Mouse (Mus musculus) hematopoietic stem cell, adult 5-6 weeks (primary cell): ENCODE measurements around the gene Tox2. TPM values are rescaled to one million over a fixed set of nuclear protein-coding genes. Genes with fewer than 3 reads are reported as not detected.

Experiments used
- ATAC-seq, 2 experiments: fragments of 125-278 bp in 1 of 2; replicated peaks in 1 of 2; 2 replicates each; pipeline ENCODE4 v1.8.0; 2016 to 2017; ENCODE audit warnings: inconsistent platforms in 2 of 2, mild to moderate bottlenecking in 2 of 2, moderate number of reproducible peaks in 2 of 2, low read depth in 1 of 2, moderate TSS enrichment in 1 of 2; ENCODE audit not compliant: low FRiP score in 2 of 2, poor library complexity in 2 of 2, severe bottlenecking in 2 of 2, insufficient read depth in 1 of 2, low TSS enrichment in 1 of 2
- total RNA-seq: library from RNA; stranded (forward); fragments of 172-1452, 232-1000 nt; gene quantifications from 2 replicates; pipeline ENCODE4 v1.2.3, GENCODE M21; 2017

Gene Tox2
- not detected in 2 replicates for total RNA-seq

GRCm38 (mm10) chr2:163202884-163203634 lies at the start of gene Tox2:
Gene Tox2, plus strand, starts transcription at chr2:163203125.
- peak; percentile 63 for ATAC-seq

DNA sequence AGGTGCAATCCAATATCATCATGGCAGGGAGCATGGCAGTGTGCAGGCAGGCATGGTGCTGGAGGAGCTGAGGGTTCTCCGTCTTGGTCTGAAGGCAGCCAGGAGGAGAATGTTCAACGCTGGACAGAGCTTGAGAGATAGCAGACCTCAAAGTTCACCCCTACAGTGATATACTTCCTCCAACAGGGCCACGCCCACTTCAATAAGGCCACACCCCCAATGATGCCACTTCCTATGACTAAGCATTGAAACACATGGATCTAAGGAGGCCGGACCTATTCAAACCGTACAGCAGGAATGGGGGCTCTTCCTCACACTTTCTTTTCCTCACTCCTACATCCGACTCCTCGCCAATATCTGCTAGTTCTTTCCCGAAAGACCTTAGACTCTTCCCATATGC lies 48.3 kb upstream of the Tox2 start:
- ATAC-seq = no peak

DNA sequence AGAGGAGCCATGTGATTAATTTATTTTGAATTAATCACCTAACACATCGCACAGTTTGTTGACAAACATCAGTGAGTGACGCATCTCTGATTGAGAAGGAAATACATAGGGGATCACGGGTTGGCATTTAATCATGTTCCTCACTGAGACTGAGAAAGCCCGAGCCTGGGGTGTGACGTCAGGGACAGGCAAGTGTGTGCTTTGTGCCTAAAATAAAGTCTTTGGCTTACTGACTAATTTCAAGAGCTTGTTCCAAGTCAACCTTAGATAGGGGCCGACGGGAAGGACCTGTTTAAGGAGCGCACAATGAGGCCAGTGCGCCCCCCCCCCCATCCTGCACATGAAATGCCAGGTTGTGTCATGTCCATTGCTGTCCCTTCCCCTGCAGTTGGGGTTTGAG lies 43.9 kb upstream of the Tox2 start:
- no peak for ATAC-seq

DNA sequence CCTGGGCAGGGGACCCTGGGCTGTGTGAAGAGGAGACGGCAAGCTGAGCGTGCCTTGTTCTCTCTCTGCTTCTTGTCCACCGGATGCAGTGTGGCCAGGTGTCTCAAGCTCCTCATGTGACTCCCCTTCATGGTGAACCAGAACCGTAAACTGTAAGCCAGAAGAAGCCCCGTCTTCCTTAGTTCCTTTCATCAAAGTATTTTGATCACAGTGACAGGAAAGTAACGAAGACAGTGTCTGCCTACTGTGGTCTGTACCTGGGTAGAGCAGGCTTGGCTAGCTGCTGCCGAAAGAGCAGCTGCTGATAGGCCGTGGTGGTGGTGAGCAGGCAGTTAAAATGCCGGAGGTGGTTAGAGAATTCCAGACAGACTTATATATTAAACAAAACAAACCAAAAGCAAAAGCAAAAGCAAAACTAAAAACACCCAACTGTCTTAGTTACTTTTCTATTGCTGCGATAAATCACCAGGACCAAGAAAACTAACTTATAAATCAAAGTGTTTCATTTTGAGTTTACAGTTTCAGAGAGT lies 38.4 kb upstream of the Tox2 start:
- peak; percentile 45 to 49; a peak in 3 of 4 replicates for ATAC-seq

DNA sequence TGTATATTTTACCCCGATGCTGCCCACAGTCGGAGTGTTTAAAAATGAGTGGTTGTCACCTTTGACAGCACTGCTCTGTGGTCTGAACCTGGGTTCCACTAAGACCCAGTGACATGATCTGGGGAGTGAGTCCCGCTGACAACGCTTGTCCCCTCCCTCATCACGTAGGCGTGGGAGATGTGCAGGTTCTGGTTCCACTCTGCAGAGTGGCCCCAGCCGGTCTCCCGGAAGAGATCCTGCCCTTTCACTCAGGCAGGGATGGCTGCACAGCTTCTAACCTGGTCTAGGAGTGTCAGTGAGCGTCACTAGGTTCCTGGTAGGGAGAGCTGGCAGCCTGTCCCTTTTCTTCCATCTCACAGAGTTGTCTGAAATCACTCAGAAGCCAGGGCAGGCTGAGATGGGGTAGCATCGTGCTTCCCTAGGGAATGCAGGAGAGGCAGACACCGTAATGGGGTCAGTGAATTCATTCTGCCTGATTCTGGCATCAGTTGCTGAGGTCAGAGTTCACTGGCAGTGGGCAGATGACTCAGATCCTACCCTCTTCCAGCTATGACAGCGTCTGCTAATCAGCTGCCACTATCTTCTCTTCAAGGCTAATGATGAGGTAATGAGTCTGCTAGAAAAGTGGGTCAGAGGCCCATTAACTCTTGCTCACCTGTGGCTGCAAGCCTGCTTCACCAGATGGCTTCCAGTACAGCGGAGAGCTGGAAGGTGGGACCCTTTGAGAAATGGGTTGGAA lies 36.7 kb upstream of the Tox2 start:
- ATAC-seq = no peak

DNA sequence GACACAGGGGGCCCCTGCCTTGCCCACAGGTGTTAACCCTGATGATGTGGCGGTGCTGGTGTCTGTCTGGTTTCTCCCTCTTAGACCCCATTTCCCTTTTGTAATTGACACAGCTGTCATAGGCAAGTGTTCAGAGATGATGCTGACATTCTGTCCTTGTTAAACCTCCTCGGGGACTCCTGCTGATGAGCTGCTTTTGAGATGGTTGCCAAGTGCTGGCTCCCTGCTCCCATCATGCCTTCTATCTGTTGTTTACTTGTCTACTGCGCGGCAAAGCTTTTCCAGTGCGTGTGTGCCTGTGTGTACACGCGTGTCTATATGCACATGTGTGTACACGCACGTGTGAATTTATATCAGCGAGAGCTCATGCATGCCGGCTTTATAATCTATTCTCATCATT lies 31.0 kb upstream of the Tox2 start:
- no peak for ATAC-seq

DNA sequence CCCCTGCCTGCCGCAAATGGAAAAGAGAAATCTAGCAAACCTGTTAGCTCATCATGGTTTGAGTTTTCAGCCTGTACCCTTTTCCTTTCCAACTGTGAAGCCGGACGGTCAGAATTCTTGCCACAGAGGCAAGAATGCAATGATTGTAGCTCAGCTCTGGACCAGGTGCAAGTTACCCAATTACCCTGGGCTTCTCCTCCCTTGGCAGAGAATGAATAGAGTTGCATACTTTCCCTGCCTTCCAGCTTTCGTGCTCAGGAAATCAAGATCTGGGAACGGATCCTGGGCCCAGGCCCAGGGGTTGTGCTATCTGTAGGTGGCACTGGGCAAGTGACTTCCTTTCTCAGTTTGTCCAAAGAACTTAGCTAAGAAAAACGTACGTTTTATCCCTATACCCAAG lies 28.9 kb upstream of the Tox2 start:
- no peak for ATAC-seq

DNA sequence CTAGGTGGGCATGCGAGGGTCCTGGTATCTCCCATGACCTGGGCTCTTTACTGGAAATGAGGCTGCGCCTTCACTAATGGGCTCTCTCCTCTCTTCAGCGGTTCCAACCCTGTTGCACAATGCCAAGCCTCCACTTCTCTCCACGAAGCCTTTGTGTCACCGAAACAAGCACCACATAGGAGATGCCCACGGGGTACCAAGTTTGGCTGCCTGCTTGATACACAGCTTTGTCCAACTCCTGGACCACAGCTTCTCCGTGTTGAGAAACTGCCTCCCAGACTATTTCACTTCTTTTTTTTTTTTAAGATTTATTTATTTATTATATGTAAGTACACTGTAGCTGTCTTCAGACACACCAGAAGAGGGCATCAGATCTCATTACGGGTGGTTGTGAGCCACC lies 27.1 kb upstream of the Tox2 start:
- no peak for ATAC-seq

DNA sequence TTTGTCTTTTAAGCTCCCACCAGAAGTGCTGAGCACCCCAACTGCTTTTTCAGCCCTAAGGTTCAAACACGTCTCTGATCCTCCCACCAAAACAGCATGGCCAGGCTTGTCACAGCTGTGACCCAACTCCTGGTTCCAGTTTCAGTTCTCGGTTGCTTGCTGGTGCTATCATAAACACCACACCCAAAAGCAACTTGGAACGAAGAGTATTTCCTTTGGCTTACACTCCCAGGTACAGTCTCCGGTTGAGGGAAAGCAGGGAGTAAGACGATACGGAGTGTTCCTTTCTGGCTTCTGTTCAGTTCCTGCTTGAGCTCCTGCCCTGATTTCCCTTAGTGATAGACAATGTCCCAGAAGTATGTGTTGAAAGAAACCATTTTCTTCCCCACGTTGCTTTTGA lies 26.4 kb upstream of the Tox2 start:
- no peak for ATAC-seq

DNA sequence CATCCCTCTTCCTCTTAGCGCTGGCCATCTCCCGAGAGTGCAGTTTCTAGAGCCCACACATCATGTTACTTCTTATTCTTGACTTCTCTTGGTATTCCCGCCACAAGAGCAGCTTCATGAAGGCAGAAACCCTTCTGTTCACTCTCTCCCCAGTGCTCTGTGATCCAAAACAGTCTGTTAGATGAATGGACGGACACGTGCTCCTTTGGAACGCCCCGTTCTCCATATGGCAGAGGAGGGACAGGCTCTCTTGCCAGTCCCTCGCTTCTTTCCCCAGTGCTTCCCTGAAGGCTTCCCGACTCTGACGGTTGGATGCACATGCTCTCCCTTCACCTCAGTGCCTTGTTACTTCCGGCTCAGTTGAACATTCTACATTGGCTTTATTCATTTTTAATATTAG lies 15.4 kb upstream of the Tox2 start:
- ATAC-seq = no peak

- no peak for ATAC-seq
These were observed 13.3 kb upstream of the Tox2 start for GRCm38 (mm10) chr2:163189596-163189995.

DNA sequence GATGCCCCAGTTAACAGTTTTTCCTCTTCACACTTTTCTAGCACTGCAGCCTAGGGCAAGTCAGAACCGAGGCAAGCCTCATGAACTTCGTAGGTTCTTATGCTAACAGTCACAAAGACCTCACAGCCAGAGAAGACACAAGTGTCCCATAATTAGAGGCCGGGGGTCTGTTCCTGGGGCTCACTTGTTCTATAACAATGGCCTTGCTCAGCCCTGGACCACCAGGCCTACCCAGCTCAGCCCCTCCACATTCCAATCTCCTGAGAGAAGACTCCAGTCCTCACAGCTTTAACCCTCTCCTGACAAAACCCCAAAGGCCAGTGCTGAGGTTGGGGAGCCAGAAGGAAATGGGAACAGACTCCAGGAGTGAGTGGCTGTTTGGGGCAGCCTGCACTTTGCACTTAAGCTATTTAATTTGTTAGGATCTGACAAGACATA lies 12.9 kb upstream of the Tox2 start:
- no peak for ATAC-seq

GRCm38 (mm10) chr2:163192485-163192884 lies 10.4 kb upstream of the Tox2 start:
- ATAC-seq = no peak

DNA sequence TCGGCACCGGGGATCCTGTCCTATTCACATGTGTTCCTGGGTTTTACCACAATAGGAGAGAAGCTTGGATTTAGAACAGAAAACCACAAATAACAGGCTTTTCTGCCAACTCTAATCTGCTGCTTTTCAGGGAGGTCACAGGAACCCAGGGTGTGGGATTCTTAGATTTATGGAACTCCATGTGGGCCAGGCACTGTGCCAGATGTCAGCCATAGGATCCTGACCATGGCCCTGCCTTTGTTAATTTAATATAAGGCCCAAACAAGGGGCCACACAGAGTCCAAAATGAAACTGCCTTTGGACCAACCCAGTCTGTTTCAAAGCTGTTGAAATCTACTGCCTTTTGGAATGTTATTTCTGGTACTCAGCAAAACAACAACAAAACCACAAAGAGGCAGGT lies 8.9 kb upstream of the Tox2 start:
- no peak for ATAC-seq

- ATAC-seq = no peak
These were observed 8.4 kb upstream of the Tox2 start for GRCm38 (mm10) chr2:163194543-163194942.

- ATAC-seq = no peak
These were observed 7.7 kb upstream of the Tox2 start for GRCm38 (mm10) chr2:163195106-163195833.

GRCm38 (mm10) chr2:163195834-163196145 lies 7.1 kb upstream of the Tox2 start:
- 0 out of 4 replicates have a peak, but pooled peaks of 1 of the 2 experiments have one; percentile 7 for ATAC-seq

DNA sequence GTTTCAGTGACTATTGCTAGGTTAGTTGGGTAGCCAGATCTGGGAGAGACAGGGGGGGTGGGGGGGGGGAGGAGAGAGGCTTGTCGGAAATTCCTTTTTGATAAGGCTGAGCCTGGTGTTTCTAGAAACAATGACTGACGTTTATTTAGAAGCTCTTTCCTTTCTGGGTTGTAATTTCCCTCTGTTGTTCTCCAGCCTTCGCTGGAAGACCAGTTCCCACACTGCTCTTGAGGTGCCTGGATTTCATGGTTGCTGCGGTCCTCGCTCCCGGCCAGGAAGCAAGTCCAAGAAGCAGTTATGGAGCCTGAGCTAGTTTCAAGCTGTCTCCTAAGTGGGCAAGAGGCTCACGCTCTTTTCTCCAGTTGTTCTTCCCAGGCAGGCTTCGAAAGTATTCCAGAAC lies 1.0 kb upstream of the Tox2 start:
- no peak for ATAC-seq
